Mouse (Mus musculus): Measurements from ENCODE around the gene Mindy1. TPM values are rescaled to one million over a fixed set of nuclear protein-coding genes. Genes with fewer than 3 reads are reported as not detected.

Gene Mindy1
- 33.3 TPM for polyA plus RNA-seq (2012; fragmentation: generic; extraction: Trizol)

GRCm38 (mm10) chr3:95281216-95282126 is at the start of gene Mindy1, which contains the start of gene Prune1:
Gene Mindy1, plus strand, starts transcription at chr3:95281345.
Gene Prune1, minus strand, starts transcription at chr3:95282076.
- TF ChIP-seq MYOD1 (IDR thresholded peaks at IDR 0.05; ENCODE audit: control insufficient read depth in 1 of 3, insufficient read length in 2 of 3, low read depth in 2 of 3) (no peak), E2F4 (IDR thresholded peaks at IDR 0.05; ENCODE audit: insufficient read depth) (no peak), POLR2A (IDR thresholded peaks at IDR 0.05; ENCODE audit: insufficient read length, low read depth) (peak; percentile 64), SRF (IDR thresholded peaks at IDR 0.05; ENCODE audit: control insufficient read depth, insufficient read length, low read depth) (peak; percentile 10), TCF12 (IDR thresholded peaks at IDR 0.05; ENCODE audit: insufficient read depth, poor library complexity, severe bottlenecking) (no peak), MYOG (IDR thresholded peaks at IDR 0.05; ENCODE audit: control insufficient read depth in 1 of 3, insufficient read depth in 1 of 3, insufficient read length in 2 of 3, low read depth in 2 of 3) (peak in 1 of 3 experiments; percentile 13), USF1 (IDR thresholded peaks at IDR 0.05; ENCODE audit: low read depth) (no peak), MAX (IDR thresholded peaks at IDR 0.05; ENCODE audit: low read depth) (no peak), CEBPB (IDR thresholded peaks at IDR 0.05; ENCODE audit: insufficient read depth, poor library complexity, severe bottlenecking) (0 out of 2 replicates have a peak, but pooled peaks have one; percentile 3), TCF3 (IDR thresholded peaks at IDR 0.05; ENCODE audit: insufficient read length, low read depth) (no peak), REST (IDR thresholded peaks at IDR 0.05; ENCODE audit: insufficient read depth, insufficient read length) (no peak), POLR2AphosphoS2 (IDR thresholded peaks at IDR 0.05; ENCODE audit: insufficient read length, low read depth) (peak; percentile 90)
- H3K4me3 ChIP-seq = peak within 1 kb of the TSS; percentile 84
- no peaks in the 10 kb centered on the region for H3K36me3 ChIP-seq (ENCODE audit: control insufficient read depth, insufficient read depth)
- peaks cover 30% of the 10 kb centered on the region for H3K79me2 ChIP-seq (ENCODE audit: control insufficient read depth, insufficient read depth)
- H3K4me2 ChIP-seq (ENCODE audit: low read depth) = peak within 1 kb of the TSS; percentile 94
- no peaks in the 10 kb centered on the region for H3K27me3 ChIP-seq (ENCODE audit: control insufficient read depth, insufficient read depth, insufficient read length)
- H3ac ChIP-seq (ENCODE audit: control insufficient read depth, insufficient read length) = peak within 1 kb of the TSS; percentile 71

- Histone ChIP-seq H3K36me3 (ENCODE audit: control insufficient read depth, insufficient read depth) (peaks cover 43% of the 10 kb centered on the region), H3ac (ENCODE audit: control insufficient read depth, insufficient read length) (no peak overlapping the region), H3K4me3 (no peak overlapping the region), H3K4me2 (ENCODE audit: low read depth) (peak overlapping the region; percentile 54), H3K79me2 (ENCODE audit: control insufficient read depth, insufficient read depth) (peaks cover 53% of the 10 kb centered on the region), H3K27me3 (ENCODE audit: control insufficient read depth, insufficient read depth, insufficient read length) (no peaks in the 10 kb centered on the region)
- TF ChIP-seq USF1 (IDR thresholded peaks at IDR 0.05; ENCODE audit: low read depth) (no peak), TCF12 (IDR thresholded peaks at IDR 0.05; ENCODE audit: insufficient read depth, poor library complexity, severe bottlenecking) (no peak), MYOG (IDR thresholded peaks at IDR 0.05; ENCODE audit: control insufficient read depth in 1 of 3, insufficient read depth in 1 of 3, insufficient read length in 2 of 3, low read depth in 2 of 3) (no peak), CEBPB (IDR thresholded peaks at IDR 0.05; ENCODE audit: insufficient read depth, poor library complexity, severe bottlenecking) (no peak), MAX (IDR thresholded peaks at IDR 0.05; ENCODE audit: low read depth) (no peak), MYOD1 (IDR thresholded peaks at IDR 0.05; ENCODE audit: control insufficient read depth in 1 of 3, insufficient read length in 2 of 3, low read depth in 2 of 3) (no peak), TCF3 (IDR thresholded peaks at IDR 0.05; ENCODE audit: insufficient read length, low read depth) (no peak), POLR2A (IDR thresholded peaks at IDR 0.05; ENCODE audit: insufficient read length, low read depth) (no peak), SRF (IDR thresholded peaks at IDR 0.05; ENCODE audit: control insufficient read depth, insufficient read length, low read depth) (no peak), REST (IDR thresholded peaks at IDR 0.05; ENCODE audit: insufficient read depth, insufficient read length) (no peak), E2F4 (IDR thresholded peaks at IDR 0.05; ENCODE audit: insufficient read depth) (no peak), POLR2AphosphoS2 (IDR thresholded peaks at IDR 0.05; ENCODE audit: insufficient read length, low read depth) (no peak)
Measured at GRCm38 (mm10) chr3:95232771-95233170, 48.4 kb upstream of the Mindy1 start.

GRCm38 (mm10) chr3:95233303-95233980 is 47.7 kb upstream of the Mindy1 start:
- peaks cover 51% of the 10 kb centered on the region for H3K79me2 ChIP-seq (ENCODE audit: control insufficient read depth, insufficient read depth)
- no peak for TF ChIP-seq POLR2A (IDR thresholded peaks at IDR 0.05; ENCODE audit: insufficient read length, low read depth)
- peak in 1 of 3 experiments; percentile 20 for TF ChIP-seq MYOD1 (IDR thresholded peaks at IDR 0.05; ENCODE audit: control insufficient read depth in 1 of 3, insufficient read length in 2 of 3, low read depth in 2 of 3)

GRCm38 (mm10) chr3:95235386-95236301 is 45.5 kb upstream of the Mindy1 start:
- Histone ChIP-seq H3K4me3 (no peak overlapping the region), H3K36me3 (ENCODE audit: control insufficient read depth, insufficient read depth) (peaks cover 49% of the 10 kb centered on the region), H3K4me2 (ENCODE audit: low read depth) (no peak overlapping the region), H3K79me2 (ENCODE audit: control insufficient read depth, insufficient read depth) (peaks cover 32% of the 10 kb centered on the region), H3K27me3 (ENCODE audit: control insufficient read depth, insufficient read depth, insufficient read length) (no peaks in the 10 kb centered on the region), H3ac (ENCODE audit: control insufficient read depth, insufficient read length) (no peak overlapping the region)
- TF ChIP-seq MYOD1 (IDR thresholded peaks at IDR 0.05; ENCODE audit: control insufficient read depth in 1 of 3, insufficient read length in 2 of 3, low read depth in 2 of 3) = no peak
- TF ChIP-seq POLR2AphosphoS2 (IDR thresholded peaks at IDR 0.05; ENCODE audit: insufficient read length, low read depth) = peak; percentile 54
- TF ChIP-seq POLR2A (IDR thresholded peaks at IDR 0.05; ENCODE audit: insufficient read length, low read depth) = peak; percentile 30
- no peak for TF ChIP-seq REST (IDR thresholded peaks at IDR 0.05; ENCODE audit: insufficient read depth, insufficient read length)

More at GRCm38 (mm10) chr3:95233303-95233980, 47.7 kb upstream of the Mindy1 start:
- Histone ChIP-seq H3ac (ENCODE audit: control insufficient read depth, insufficient read length) (no peak overlapping the region), H3K36me3 (ENCODE audit: control insufficient read depth, insufficient read depth) (peaks cover 43% of the 10 kb centered on the region), H3K4me2 (ENCODE audit: low read depth) (peak overlapping the region; percentile 54), H3K4me3 (no peak overlapping the region), H3K27me3 (ENCODE audit: control insufficient read depth, insufficient read depth, insufficient read length) (no peaks in the 10 kb centered on the region)
